Mouse (Mus musculus): Measurements from ENCODE around the gene Grm4.

Gene Grm4

DNA sequence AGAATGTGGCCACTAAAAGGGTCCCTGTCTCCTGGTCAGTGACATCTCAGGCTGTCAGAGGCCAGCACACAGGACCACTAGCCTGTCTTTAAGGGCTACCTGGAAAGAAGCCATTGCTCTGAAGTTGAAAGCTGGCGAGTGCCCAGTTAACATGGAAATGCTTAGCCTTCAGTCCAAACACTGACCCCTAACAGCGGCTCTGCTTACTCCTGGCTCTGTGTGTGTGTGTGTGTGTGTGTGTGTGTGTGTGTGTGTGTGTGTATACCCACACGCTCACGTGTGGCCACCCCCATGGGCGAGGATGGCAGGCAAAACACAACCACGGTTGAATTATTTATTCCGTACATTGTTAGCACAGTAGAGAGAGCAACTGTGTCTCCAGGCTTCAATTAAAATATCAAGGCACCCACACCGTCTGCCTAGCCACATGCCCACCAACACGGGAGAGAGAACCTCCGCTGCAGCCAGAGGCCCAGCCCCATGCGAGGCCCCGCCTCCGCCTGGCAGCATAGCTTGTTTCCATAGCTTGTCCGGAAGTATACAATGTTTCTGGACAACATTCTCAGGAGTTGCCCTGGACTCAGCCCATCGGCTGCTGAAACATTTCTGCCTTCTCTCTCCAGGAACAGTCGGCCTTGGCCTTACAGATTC lies 32.9 kb downstream of the Grm4 start:
- no peak for DNase-seq (ENCODE audit: low spot score in 2 of 2)

DNA sequence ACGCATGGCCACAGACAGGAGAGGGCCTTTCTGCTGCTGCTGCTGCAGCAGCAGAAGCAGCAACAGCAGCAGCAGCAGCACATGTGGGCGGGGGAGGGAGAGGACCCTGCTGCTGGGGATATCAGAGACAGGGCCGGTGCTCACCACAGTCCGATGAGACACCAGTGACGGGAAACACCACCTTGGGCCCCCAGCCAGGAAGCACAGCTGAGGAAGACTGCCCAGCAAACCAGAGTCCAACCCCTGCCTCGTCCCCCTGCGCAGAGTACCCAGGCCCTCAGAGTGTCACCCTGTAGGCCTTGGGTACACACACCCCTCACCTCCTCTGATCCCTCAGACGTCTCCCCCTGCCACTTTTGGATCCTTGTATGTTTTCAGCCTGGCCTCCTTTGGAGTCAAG lies 35.3 kb downstream of the Grm4 start:
- no peak for DNase-seq (ENCODE audit: low spot score in 2 of 2)

DNA sequence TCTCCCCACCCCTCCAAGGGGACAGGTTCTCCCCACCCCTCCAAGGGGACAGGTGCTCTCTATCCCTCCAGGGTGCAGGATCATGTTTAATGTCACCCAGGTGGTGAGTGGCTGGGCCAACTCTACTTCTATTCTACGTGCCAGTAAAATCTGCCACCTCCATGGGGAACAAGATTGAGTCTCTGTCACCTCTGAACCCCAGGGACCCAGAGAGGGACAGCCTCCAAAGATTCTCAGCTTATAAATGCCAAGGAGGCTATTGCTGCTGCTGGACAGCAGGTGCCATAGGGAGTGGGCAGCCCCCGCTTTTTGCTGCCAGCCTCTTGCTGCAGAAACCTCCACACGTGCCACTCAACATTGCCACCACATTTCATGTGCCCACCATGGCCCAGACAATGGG lies 37.6 kb downstream of the Grm4 start:
- no peak for DNase-seq (ENCODE audit: low spot score in 2 of 2)

DNA sequence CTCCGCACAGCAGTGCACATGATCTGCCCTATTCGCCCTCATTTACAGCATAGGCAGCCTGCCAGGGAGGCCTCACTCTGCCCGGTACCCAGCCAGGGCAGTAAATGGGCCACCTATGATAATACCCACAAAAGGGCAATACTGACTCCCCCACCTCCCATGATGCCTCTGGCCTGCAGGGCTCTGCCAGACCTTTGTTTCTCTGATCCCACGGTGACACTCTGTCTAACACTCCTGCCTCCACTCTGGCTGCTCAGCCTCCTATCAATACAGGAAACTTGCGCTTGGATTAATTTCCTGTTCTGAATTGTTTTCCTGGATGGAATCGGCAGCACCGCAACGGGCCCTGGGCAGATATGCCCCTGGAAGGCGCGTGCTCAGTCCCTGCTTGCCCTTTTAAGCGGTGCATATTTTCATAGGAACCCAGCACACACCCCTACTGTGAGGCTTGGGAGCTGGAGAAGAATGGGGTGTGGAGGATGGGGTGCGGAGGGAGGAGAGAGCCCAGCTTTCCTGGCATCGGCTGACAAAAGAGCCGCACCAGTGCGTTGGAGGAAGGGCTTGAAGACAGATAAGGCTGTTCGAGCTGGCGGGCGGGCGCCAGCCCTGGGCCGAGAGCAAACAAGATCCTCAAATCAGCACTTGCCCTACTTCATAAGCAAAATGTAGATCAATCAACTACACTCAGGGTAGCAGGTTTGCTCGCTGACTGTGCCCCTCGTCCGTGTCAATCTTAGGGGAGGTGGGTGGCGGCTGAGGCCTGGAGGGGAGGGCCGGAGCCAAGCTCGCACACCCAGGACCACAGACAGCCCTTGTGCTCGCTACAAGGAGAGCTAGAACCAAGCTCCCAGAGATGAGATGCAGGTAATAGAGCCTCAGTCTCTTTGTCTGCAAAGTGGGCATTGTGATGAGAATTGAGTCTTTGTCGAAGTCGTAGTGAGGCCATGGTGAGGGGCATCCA lies 40.8 kb downstream of the Grm4 start:
- DNase-seq (ENCODE audit: low spot score in 2 of 2) = peak in 1 of 2 experiments; percentile 53

DNA sequence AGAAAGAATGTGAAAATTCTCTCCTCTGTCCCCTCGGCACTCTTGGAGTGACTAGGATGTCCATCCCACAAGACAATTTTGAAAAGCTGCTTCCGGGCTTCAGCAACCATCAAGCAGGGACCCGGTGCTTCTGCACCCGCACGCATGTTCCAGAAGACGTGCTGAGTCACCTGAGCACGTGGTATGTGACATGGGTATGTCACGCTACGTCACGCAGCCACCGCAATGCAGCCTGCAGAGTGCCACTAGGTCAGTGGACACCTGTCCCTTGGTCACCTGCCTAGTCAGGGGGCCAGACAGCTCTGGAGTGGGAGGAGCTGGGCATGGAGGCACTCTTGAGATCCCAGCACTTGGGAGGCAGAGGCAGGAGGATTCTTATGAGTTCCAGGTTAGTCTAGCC lies 45.6 kb downstream of the Grm4 start:
- DNase-seq (ENCODE audit: low spot score in 2 of 2) = no peak

DNA sequence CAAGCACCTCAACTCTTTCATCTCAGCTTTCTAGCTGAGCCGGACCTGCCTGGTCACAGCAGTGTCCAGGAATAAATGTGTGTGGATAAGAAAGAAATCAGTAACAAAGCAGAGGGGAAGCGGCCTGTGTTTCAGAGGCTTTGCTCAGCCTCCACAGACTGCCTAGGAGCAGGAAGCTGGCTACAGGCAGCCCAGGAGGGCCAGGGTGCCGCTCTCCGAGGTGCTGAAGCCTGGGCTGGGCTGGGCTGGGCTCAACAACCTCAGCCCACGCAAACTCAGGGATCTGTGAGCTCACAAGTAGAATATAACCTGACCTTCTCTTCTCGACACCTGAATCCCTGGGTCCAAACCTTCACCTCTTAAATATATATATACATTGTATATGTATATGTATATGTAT lies 54.6 kb downstream of the Grm4 start:
- DNase-seq (ENCODE audit: low spot score in 2 of 2) = no peak

DNA sequence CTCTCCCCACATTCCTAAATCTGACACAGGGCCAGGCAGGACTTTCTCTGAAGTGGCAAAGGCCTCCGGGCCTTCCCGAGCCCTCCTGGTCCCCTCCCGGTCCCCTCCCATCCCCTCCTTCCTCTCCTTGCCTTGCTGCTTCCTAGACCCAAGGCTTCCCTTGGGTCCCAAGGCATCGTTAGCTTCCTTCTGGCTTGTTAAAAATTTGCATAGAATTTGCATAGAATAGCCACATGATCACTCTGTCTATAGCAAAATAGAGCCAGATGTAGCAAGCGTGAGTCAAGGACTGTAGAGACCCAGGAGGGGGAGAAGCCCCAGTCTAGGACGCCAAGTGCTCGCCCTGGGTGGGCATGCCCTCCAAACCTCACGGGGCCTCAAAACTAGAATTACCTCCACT lies 55.3 kb downstream of the Grm4 start:
- no peak for DNase-seq (ENCODE audit: low spot score in 2 of 2)

DNA sequence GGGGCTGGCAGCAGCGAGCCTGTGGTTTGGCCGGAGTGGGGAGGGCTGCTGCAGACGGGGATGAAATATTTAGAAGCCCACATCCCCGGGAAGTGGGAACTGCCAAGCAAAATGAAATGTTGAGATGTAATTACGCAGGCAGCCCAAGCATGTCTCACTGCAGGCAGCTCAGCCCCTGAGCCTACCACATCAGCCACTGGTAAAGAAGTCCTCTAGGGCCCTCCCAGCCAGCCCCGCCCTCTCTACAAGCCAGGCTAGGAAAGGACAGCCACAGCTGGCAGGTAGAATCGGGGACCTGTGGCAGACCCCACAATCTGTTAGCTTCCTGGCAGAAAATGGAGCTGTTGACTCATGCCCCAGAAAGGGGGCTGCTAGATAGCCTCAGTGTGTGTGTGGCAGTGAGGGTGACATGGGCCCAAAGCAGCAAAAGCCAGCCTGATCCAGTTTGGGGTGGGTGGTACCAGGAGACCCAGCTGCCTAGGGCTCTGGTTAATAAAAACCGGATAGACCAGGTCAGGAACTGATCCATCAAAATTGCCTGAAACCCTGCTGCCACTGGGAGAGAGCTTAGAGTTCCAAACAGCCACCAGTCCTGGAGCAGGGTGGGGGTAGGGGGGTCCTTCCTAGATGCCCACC lies 56.8 kb downstream of the Grm4 start:
- DNase-seq (ENCODE audit: low spot score in 2 of 2) = no peak

DNA sequence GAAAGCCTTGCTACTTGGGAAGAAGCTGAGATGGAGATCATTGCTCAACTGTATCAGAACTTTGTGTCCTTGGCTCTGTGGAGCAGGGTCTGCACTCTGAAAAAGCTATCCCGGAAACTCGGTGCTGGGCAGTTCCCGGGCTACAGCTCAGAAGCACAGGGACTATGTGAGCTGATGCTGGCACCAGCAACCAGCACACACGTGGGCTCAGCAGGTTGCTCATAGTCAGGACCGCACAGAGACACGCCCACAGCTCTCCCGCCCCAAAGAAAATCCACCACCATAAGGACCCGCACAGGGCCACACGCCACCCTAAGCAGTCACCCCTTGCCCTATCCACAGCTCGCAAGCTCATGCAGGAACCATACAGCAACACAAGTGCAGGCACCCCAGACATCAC lies 61.2 kb downstream of the Grm4 start:
- DNase-seq (ENCODE audit: low spot score in 2 of 2) = no peak

DNA sequence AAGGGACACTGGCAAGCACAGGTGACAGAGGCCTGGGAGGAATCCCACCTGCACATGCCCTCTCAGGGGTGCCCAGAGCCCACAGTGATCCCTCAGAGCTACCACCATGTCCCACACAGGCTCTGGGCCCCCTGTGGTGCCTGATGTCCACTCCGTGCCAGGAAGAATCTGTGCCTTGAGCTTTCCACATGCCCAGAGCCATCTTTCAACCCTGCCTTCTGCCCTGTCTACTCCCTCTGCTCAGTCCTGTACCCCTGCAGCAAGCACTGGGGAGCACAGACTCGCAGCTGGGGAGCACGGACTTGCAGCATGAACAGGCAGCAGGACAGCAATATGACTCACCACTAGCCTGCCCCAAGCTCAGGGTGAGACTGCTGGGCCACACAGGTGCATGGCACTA lies 62.0 kb downstream of the Grm4 start:
- no peak for DNase-seq (ENCODE audit: low spot score in 2 of 2)

DNA sequence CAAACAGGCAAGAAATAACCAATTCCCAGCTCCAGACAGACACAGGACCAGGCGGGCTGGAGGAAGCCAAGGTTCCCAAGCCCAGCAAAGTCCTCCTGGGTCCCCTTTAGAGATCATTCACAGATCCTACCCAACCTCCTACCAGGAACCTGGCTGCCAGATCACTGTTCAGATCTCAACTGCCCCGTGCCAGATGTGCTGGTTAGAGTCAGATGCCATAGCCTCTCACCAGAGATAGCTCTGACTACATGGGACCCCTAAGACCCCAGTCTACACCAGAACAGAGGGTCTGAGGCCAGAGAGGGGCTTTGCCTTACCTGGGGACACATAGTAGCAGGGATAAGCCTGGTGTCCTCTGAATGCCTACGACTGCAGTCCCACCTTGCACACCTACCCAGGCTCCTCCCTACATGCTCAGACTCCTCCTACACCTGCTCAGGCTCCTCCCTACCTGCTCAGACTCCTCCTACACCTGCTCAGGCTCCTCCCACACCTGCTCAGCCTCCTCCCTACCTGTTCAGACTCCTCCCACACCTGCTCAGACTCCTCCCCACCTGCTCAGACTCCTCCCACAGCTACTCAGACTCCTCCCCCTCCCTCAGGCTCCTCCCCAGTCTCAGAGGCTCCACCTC lies 63.2 kb downstream of the Grm4 start:
- no peak for DNase-seq (ENCODE audit: low spot score in 2 of 2)

DNA sequence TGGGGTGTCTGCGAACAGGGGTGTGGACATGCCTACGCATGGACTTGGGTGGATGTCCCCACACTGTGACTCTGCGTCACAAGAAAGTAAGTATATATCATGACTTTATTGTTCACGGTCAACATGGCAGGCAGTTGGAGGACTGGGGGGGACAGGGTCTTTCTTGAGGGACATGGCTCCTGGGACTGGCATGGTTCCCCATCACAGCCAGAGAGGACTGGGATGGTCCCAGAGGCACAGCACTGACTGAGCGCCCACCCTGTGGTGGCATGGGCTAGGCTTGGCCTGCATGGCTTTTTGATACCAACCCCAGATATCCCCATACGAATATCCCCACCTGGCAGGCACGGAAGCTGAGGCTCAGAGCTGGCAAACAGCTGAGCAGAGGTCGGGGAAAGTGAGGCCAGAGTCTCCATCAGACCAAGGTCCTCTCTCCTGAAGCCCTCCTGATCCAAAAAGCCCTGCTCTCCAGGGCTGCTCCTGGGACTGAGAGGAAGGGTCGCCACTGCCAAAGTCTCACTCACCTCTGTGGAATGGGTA lies 64.1 kb downstream of the Grm4 start:
- DNase-seq (ENCODE audit: low spot score in 2 of 2) = no peak

DNA sequence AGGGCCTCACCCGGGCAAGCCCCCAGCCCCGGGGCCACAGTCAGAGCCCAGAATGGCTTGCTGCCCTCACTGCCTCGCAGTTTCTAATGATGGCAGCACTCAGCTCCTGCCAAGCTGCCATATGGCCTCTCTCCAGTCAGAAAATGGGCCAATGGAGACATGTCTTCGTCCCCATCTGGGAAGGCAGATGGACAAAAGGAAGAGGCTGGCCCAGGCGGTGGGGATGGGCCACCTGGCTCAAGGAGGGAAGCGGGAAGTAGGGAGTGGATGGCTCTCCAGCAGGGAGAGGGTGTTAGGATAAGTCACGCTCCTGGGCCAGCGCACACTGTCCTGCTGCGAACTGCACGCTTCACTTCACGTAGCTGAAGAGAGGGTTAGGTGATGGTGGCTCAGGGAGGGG lies 64.8 kb downstream of the Grm4 start:
- DNase-seq (ENCODE audit: low spot score in 2 of 2) = peak; percentile 55

DNA sequence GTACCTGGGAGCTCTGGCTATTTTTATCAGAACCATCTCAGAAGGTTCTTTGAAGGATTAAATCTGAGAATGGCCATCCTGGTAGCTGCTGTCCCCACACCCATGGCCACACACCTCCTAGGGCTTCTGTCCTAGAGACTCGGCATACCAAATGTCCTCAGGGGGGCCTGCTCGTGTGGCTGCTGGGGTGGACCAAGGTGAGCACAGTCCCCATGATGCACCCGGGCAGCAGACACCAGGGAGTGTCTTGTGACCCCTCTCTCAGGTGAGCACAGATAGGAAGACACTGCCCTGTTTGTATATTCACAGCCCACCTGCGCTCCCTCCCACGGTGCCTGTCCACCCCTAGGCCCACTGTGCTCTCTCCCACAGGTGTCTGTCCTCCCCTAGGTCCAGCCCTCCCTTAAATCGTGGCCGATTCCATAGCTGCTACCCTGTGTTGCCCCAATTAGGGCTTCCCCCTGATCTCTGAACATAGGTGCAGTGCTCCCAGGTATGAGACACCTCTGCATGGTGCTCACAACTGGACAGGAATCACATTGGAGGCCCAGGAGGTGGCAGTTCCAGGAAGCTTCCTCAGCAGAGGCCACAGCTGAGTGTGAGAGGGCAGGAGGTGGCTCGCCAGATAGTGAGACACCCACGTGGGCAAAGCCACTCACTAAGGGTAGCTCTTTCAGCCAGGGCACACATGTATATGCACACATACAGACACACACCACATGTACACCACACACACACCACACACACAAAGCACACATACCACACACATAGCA lies 66.0 kb downstream of the Grm4 start:
- no peak for DNase-seq (ENCODE audit: low spot score in 2 of 2)

DNA sequence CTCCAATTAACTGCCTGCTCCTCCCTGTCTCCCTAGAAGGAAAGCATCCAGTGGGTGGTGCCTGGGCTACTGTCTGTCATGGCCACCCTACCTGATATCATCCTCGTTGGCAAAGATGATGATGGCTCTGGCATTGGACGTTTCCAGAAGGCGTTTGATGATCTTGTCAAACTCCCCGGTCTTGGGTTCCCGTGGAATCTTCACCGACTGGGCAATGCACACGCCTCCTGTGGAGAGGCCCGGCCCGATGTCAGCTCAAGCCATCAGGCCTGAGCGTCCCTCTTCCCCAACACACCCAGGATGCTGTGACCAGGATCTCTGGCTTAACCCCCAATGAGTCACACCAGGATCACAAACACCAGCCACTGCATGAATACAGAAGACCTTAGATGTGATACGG lies 66.8 kb downstream of the Grm4 start:
- no peak for DNase-seq (ENCODE audit: low spot score in 2 of 2)

DNA sequence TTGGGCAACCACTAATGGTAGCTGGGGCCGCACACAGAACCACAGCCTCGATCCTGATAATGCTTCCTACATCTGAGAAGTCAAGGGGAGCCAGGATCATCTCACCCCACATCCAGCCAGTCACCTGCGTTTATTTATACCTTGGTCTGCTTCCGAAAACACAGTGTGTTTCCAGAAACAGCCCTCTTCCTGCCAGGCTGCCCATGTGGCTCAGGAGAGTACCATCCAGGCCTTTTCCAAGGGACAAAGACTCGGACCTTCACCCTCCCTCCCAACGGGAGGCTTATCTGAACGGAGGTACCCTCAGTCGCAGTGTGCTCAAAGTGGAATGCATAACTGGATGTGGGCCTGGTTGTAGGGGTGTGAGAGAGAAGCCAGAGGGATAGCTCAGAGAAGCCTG lies 68.2 kb downstream of the Grm4 start:
- no peak for DNase-seq (ENCODE audit: low spot score in 2 of 2)

DNA sequence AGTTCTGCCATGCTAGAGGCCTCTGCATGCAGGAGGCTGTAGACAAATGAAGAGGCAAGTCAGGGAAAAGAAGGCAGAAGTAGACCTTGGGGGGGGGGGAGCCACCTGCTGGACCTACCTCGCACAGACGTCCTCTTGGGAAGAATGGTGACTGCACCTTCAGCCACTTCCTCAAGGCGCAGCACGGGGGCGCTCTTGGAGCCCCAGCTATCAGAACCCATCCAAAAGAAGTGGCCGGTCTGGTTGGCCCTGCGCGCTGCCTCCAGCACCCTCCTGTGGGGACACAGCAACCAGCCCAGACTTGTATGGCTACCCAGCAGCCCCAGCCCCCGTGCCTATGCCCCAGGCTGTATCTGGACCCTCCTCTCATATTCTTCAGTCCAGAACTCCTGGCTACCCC lies 69.4 kb downstream of the Grm4 start:
- DNase-seq (ENCODE audit: low spot score in 2 of 2) = no peak

DNA sequence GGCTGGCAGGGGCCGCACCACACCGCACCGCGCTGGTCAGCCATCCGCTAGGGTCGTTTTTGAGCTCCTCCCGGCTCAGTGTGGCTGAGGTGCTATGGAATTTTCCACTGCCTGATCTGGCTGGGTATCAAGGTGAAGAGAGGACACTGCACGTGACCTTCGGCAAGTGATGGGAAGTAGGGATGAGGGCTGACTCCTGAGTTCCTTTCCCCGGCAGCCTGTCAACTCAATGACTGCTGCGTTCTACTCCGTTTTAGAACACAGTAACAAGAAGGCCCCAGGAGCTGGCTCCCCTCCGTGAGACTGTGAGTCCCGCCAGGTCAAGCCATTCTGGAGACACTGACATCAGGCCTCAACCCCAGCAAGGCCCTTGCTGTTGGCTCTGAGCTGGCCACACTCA lies 70.0 kb downstream of the Grm4 start:
- no peak for DNase-seq (ENCODE audit: low spot score in 2 of 2)

DNA sequence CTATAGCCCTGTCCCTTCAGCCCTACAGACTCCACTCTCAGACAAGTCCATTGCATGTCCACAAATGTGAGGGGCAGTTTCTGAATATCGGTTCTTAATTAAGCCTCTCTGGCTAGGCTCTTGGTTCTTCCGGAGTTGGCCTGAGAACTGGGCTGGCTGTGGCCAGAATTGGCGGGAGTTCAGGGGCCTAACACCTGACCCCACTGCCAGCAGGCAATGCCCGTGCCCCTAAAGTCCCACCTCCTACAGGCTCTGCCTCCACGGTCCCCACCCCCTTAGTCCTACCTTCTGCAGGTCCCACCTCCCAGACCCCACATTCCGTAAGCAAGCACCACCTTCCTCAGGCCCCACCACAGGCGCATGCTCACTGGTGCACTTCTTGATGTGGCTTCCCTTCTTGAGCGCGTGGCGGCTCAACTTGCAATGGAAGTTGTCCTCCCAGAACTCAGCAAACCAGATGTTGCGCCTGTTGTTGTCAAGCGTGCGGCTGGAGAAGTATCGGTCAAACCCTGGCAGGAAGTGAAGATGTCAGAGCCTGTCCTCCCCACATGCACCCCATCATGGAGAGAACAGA lies 71.4 kb downstream of the Grm4 start:
- no peak for DNase-seq (ENCODE audit: low spot score in 2 of 2)

DNA sequence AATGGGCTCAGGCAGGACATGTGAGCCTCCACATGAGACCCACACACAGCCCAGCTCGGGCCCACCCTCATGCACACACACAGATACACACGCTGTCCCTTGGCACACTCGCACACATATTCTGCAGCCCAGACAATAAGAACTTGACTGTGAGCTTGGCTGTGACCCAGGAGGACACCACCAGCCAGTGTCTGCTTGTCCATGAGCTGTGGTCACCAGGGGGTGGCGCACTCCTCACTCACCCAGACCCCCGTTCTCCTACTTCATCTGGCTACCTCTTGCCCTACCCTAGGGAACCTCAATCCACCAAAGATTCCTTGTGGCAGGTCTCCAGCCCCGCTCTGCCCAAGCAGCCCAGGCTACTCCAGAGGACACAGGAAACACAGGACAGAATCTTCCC lies 72.5 kb downstream of the Grm4 start:
- no peak for DNase-seq (ENCODE audit: low spot score in 2 of 2)

Data from right cerebral cortex, postnatal 10 days (tissue).